Mouse (Mus musculus) retina, postnatal 1 day (tissue): Measurements from ENCODE around the gene Ccnl2.

Experiments used
- DNase-seq: peaks from one replicate; pipeline ENCODE4 v3.0.0-alpha.2; 2012

The Ccnl2 gene

DNA sequence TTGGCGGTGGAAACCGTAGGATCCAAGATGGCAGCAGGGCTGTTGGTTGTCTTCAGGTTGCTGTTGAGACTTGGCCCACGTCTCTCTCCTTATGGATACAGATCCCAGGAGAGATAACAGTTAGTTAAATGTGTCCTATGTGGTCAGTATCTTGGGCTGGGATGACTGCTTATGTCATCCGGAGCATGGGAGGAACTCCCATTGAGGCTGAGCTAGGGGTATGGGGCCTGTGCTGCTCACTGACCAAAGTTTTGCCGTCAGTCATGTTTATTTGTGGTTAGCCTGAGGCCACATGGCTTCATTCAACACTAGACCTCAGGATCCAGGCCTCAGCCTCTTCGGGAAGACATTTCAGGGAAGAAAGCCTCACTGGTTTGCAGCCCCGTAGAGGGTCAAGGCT lies 59.1 kb downstream of the Ccnl2 start:
- DNase-seq, result no peak
